Mouse (Mus musculus) cerebellum, postnatal 10 days (tissue): Measurements from ENCODE around the gene Arpc1a.
"Not testable (repeated sequence)": the region's sequence is repeated elsewhere in the genome, so short reads cannot be mapped to it uniquely, and the experiment has no call there.

Source experiments
- DNase-seq, 2 experiments: peaks; one replicate each; pipeline ENCODE4 v3.0.0; 2021; ENCODE audit warnings: mixed read lengths in 2 of 2

Gene Arpc1a

GRCm38 (mm10) chr5:145105694-145106275, 22.2 kb downstream of the Arpc1a start:
- no peak for DNase-seq

GRCm38 (mm10) chr5:145110401-145110800, 26.8 kb downstream of the Arpc1a start:
- no peak for DNase-seq

- DNase-seq, result no peak
Observed at GRCm38 (mm10) chr5:145112566-145112965, 28.9 kb downstream of the Arpc1a start.

GRCm38 (mm10) chr5:145113416-145113815, 29.8 kb downstream of the Arpc1a start:
- DNase-seq, result no peak

GRCm38 (mm10) chr5:145114071-145114605, 30.5 kb downstream of the Arpc1a start, which contains the start of gene Arpc1b:
TSS of gene Arpc1b (plus strand) at chr5:145114215.
- DNase-seq, result peak; percentile 30 to 61

- DNase-seq, result peak; percentile 61 to 68
Observed at GRCm38 (mm10) chr5:145114606-145115473, 31.2 kb downstream of the Arpc1a start.

- no peak for DNase-seq
Observed at GRCm38 (mm10) chr5:145115736-145116135, 32.1 kb downstream of the Arpc1a start.

GRCm38 (mm10) chr5:145116316-145116715, 32.7 kb downstream of the Arpc1a start:
- DNase-seq, result no peak

- peak; percentile 77 to 83 for DNase-seq
Observed at GRCm38 (mm10) chr5:145116916-145117315, 33.3 kb downstream of the Arpc1a start.

GRCm38 (mm10) chr5:145118005-145118404, 34.4 kb downstream of the Arpc1a start:
- no peak for DNase-seq

GRCm38 (mm10) chr5:145118461-145118860, 34.8 kb downstream of the Arpc1a start:
- DNase-seq, result no peak

GRCm38 (mm10) chr5:145119385-145119784, 35.8 kb downstream of the Arpc1a start:
- no peak for DNase-seq

GRCm38 (mm10) chr5:145120921-145121320, 37.3 kb downstream of the Arpc1a start:
- no peak for DNase-seq

GRCm38 (mm10) chr5:145123396-145123795, 39.8 kb downstream of the Arpc1a start:
- DNase-seq, result no peak

GRCm38 (mm10) chr5:145126580-145126979, 43.0 kb downstream of the Arpc1a start:
- no peak for DNase-seq

GRCm38 (mm10) chr5:145129124-145129523, 45.5 kb downstream of the Arpc1a start:
- peak in 1 of 2 experiments; percentile 37 for DNase-seq

- not testable (repeated sequence) for DNase-seq
Observed at GRCm38 (mm10) chr5:145129773-145130172, 46.1 kb downstream of the Arpc1a start.

GRCm38 (mm10) chr5:145130191-145130590, 46.6 kb downstream of the Arpc1a start:
- no peak for DNase-seq

- DNase-seq, result no peak
Observed at GRCm38 (mm10) chr5:145130995-145131394, 47.4 kb downstream of the Arpc1a start.

GRCm38 (mm10) chr5:145133275-145133674, 49.6 kb downstream of the Arpc1a start:
- DNase-seq, result not testable (repeated sequence)

- peak; percentile 30 to 45 for DNase-seq
Observed at GRCm38 (mm10) chr5:145138836-145139235, 55.2 kb downstream of the Arpc1a start.

GRCm38 (mm10) chr5:145139571-145140519, 56.2 kb downstream of the Arpc1a start, which contains the start of the genes Pdap1 and Bud31:
TSS of gene Pdap1 (minus strand) at chr5:145140238.
TSS of gene Bud31 (plus strand) at chr5:145140362.
- peak; percentile 97 to 98 for DNase-seq
